Mouse (Mus musculus) cerebellum, adult 9-11 months (tissue): Measurements from ENCODE around the gene Pkig.

Source experiments
- DNase-seq: peaks from one replicate; pipeline ENCODE4 v3.0.0; 2022

Pkig gene

GRCm38 (mm10) chr2:163766261-163766660, 108.1 kb downstream of the Pkig start:
- no peak for DNase-seq

GRCm38 (mm10) chr2:163766890-163767289, 108.7 kb downstream of the Pkig start:
- no peak for DNase-seq

- DNase-seq = no peak
Observed at GRCm38 (mm10) chr2:163770731-163771130, 112.5 kb downstream of the Pkig start.
